Mouse (Mus musculus) spleen, adult 2 months (tissue): ENCODE results near the gene Nek2.

Experiments
- CTCF ChIP-seq: fragments of 200-500 bp; IDR thresholded peaks from 2 replicates; pipeline ENCODE4 v1.5.1; 2011; ENCODE audit warnings: mild to moderate bottlenecking, inconsistent platforms; ENCODE audit not compliant: insufficient read depth, insufficient read length, insufficient replicate concordance; ENCODE audit errors: extremely low read depth
- POLR2A ChIP-seq: fragments of 200-500 bp; IDR thresholded peaks from 2 replicates; pipeline ENCODE4 v1.6.1; 2011; ENCODE audit warnings: low read depth, low read length, inconsistent platforms

- TF ChIP-seq POLR2A = no peak
- TF ChIP-seq CTCF = no peak
Measured at GRCm38 (mm10) chr1:191880921-191881609, 59.8 kb downstream of the Nek2 start.
